Mouse (Mus musculus): Measurements from ENCODE around the gene Ctsa.
"Not testable (repeated sequence)": the region's sequence is repeated elsewhere in the genome, so short reads cannot be mapped to it uniquely, and the experiment has no call there.

Gene Ctsa

DNA sequence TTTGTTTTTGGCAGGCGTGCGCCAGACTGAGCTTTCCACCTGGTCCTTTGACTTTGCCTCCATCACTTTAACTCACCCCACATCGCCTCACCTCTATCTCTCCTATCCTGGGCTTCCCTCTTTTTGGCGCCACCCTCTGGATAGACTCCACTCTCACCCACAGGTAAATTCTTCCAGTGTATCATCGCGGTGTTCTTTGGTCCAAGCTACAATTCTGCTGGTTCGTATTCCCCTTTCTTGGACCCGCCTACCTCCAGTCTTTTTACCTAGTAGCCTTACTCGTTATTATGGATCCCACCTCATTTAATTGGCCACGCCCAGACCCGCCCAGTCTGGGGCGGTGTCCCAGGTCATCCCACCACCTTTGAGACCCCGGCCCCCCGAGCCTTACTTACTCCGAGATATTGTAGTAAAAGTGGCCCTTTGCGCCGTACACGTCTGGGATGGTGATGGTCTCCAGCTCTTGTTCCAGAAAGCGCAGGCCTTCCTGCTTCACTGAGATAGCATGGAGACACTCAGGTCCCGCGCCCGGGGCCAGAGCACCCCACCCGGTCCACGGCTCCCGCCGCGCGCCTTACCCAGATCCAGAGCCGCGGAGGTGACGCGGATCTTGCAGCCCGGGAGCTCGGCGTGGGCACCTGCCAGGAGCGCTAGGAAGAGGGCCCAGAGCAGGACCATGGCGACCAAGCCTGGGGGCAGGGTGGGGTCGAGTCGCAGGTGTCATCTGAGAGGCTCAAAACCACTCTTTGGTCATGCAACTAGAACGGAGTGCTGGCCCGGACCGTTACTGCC lies 23.8 kb downstream of the Ctsa start:
- DNase-seq = no peak

DNA sequence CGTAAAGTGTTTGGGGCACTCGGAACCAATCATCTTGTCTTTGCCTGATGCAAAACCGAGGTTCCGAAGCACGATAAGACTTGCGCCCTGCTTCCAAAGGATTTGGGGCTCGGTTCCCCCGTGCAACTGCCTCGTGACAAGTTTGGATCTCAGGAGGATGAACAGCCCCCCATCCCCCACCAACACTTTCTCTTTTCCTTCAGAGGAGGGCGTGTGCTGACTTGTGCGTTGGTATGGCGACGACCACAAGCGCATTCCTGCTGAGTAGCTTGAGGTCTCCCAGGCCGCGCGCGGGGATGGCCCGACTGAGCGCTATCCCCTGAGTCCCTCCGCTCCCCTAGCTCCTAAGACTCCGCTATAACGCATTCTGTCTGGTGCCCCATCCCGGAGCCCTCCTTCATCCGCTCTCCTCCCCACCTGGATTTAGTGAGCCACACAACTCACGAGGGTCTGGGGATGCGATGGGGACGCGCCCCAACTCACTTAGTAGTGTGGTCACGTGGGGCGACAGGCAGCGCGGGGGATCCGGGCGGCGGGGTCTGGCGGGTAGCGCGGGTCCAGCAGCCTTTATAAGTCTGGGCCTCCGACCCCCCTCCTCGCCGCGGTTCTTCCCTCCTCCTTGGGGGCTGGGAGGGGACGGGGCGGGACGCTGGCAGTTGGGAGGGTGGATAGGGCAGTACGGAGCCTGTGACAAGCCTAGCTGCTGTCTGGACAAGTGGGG lies 24.6 kb downstream of the Ctsa start, which contains the start of gene Pltp:
Pltp (minus strand) TSS at position 611 of the 721 bp plus-strand sequence.
- peak; percentile 48 for DNase-seq

DNA sequence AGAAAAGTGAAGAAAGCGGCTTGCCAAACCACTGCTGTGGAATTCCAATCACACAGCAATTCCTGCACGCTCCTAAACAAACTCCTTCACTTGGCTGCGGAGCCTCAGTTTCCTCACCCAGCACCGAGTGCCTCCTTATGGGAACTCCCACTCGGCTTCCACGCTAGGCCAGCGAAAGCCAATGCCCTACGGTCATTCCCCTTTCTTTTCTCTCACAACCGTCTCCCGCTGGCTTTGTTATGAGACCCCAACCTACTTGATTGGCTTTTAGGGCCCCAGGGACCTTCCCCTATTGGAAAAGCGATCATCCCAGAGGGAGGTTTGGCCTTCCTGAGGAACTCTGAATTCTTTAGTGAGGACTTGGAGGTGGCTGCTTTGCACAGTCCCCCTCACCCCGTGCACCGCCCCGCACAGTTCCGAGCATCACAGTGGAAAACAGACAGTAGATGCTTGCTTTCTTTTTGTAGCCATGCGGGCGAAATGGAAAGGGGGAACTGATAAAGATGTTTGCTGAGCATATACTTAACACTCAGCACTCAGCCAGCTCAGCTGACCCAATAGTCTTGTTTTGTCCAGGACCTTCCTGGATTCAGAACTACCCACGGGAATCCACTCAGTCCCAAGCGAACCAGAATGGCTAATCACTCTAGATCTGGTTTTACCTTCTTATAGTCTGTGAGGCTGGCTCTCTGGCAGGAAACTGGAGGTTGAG lies 25.3 kb downstream of the Ctsa start:
- no peak for DNase-seq

DNA sequence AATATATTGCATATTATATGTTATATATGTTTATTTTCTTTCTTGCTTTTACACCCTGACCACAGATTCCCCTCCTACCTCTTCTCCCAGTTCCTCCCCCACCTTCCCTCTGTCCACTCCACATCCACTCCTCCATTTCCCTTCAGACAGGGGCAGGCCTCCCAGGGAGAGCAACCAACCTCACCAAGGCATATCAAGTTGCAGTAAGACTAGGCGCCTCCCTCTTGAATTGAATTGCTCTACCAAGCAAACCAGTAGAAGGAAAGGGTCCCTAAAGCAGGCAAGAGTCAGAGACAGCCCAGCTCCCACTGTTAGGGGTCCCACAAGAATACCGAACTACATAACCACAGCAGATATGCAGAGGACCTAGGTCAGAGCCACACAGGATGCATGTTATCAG lies 26.5 kb downstream of the Ctsa start:
- no peak for DNase-seq

DNA sequence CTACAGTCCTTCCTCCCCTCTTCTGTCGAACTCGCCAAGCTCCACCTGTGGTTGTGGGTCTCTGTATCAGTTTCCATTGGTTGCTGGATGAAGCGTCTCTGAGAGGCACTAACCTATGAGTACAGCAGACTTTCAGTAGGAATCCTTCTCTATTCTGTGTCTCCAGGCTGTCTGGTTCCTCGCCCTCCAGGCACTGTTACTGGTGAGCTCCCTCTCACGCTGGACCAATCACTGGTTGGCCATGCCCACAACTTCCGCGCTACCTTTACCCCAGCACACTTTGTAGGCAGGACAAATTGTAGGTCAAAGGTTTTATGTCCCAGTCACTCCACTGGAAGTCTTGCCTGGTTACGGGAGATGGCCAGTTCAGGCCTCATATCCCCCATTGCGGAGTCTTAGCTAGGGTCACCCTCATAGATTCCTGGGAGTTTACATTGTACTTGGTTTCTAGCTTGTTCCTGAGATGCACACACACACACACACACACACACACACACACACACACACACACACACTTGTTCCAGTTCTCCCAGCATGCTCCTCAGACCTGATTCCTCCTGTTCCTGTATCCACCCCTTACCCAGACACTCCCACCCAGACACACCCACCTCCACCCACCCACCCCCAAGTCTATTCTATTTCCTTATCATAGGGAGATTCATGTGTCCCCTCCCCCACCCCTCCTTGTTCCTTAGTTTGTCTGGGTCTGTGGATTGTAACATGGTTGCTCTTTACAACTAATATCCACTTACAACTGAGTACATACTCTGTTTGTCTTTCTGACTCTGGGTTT lies 27.2 kb downstream of the Ctsa start:
- DNase-seq = no peak

DNA sequence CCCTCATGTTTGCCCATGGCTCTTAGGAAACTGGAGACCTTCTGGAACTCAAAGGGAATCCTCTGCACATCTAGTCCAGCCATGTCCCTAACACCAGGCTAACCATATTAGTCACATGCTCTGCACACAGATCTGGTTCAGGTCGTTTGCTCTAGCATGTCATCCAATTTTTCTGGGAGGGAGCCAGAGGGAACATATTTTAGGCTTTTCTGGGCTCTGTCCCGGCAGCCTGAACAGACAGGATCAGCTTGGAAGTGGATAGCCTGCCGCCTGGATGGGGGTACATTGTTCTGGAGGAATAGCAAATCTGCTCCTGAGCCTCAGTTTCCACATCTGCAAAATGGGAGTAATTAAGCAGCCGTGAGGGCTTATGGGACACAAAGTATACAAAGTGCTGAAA lies 28.4 kb downstream of the Ctsa start:
- DNase-seq = no peak

DNA sequence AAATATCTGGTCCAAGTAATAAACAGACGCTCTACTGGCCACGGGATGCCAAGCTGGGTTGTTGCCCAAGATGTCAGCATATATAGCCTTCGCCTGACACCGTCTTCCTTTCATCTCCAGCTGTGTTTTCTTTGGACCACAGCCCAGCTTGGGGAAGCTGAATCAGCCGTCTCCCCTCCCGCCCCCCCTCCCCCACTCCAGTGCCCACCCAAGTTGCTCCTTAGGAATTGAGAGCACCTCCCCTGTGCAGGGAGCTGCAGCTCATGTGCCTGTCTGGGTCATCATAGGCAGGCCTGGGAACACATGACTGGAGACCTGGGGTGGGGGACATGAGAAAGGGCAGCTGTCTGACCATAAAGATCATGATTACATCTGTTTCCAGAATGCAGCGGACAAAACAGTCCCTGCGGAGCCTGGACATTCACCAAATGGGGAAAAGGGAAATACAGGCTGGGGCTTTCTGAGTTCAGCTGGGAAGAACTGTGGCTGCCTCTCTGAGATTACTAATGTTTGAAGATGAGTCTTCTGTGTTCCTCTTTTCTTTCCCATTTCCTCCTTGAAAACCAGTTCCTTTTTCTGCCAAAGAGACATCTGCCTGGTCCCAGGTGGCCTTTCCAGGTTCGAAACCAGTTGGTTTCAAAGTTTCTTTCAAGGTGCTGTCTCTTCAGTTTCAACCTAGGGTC lies 29.6 kb downstream of the Ctsa start:
- no peak for DNase-seq

DNA sequence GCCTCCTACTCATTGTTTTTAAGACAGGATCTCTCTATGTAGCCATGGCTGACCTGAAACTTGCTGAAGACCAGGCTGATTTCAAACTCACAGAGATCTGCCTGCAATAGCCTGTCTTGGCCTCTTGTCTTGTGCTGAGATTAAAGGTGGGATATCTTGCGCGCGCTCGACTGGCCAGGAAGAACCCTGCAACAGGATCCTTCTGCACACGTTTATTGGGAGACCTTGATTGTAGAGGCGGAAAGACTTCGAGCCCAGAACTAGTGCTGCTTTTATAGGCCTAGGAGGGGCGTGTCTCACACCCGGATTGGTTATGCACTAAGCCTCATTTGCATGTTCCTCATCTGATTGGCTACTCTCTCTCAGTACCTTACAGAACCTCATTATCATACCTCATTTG lies 30.7 kb downstream of the Ctsa start:
- not testable (repeated sequence) for DNase-seq

DNA sequence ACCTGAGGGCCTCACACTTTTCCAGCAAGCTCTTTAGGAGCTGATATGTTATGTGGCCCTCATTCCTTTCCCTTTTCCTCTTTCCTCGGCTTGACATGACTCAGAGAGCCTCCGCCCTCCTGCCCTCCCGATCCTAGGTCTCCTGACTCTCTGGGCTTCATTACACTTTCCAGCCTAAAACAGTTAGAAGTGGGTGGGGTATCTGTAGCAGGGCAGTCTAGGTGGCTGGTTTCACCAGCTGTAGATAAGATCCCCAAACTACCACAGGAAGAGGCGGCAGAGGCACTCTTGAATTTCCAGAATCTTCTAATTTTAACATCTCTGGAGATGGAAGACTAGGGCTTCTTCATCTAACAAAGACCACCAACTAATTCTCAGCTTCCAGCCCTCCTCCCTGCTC lies 31.9 kb downstream of the Ctsa start:
- no peak for DNase-seq

DNA sequence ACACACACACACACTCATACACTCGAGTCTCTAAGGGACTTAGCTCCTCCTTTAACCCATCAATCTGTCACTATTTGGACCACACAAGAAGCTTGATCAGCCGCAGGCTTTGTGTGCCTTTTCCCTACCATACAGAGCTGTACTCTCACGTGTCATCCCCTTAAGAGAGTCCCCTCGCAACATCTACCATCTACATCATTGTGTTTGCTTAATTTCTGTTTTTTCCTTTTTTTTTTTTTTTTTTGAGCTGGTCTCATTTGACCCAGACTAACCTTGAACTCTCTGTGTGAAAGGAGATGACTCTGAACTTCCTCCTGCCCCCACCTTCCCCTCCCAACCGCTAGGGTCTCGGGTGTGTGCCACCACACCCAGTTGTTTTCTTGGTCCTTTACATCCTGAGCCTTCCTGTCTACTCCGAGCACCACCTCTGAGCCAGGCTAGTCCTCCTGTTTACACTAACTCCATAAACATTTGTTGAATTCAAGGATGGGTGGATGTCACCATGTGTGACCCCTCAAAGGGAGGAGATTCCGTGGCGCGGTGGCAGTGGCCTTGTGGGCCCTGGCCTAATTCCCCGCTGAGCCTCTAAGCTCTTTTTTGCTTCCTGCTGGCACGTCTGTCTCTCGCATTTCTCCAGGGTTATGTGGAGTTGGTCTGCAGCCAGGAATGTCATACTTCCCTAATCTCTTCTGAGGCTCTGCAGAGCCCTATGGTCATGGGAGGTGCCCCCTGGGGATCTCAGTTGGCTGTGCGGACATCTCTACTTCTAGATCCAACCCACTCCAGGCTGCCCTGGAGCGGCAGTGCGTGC lies 34.3 kb downstream of the Ctsa start:
- DNase-seq = no peak

DNA sequence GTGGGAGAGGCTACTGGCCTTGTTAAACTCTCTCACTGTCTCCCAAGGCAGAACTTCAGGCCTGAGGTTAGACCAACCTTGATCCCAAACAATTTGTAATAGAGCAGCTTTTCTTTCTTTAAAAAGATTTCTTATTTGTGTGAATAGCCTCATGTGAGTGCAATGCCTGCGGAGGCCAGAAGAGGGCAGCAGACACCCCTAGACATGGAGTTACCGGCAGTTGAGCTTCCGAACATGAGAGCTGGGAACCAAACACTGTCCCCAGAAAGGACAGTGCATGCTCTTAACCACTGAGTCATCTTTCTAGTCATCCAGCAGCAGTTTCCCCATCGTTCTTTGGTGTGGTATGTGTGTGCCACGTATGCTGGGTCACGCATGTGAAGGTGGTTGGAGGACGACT lies 34.9 kb downstream of the Ctsa start:
- no peak for DNase-seq

DNA sequence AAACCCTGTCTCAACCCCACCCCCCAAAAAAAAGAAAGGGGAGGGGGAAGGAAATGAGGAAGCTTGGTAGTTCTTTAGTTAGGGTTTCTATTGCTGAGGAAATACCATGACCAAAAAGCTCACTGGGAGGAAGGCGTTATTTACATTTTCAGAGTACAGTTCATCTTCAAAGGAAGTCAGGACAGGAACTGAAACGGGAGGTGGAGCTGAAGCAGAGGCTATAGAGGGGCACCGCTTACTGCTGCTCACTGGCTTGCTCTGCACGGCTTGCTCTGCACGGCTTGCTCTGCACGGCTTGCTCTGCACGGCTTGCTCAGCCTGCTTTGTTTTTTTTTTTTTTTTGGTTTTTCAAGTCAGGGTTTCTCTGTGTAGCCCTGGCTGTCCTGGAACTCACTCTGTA lies 35.8 kb downstream of the Ctsa start:
- DNase-seq = no peak

DNA sequence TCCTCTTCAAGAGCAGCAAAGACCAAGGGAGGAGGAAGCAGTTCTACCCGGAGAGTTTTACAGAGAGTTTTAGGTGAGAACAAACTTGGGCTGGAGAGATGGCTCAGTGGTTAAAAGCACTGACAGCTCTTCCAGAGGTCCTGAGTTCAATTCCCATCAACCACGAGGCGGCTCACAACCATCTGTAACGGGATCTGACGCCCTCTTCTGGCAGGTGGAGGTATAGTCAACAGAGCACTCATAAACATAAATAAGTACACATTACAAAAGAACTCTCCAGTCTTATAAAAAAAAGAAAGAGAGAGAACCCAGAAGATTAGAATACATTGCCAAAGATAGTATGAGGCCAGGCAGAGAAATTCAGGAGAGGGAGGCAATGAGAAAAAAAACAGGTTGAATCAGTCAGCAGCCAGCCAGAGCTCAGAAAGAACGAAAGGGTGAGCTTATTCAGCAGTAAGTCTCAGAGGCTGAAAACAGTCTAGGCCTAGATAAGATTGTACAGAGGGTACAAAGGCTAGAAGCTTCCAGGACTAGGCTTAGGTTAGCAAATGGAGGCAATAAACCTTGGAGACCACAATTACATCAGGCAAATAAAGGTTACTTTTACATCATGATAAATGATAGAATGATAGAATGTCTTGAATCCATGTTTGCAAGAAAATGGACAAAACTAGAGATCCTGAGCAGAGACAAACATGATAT lies 39.1 kb downstream of the Ctsa start:
- DNase-seq = no peak

DNA sequence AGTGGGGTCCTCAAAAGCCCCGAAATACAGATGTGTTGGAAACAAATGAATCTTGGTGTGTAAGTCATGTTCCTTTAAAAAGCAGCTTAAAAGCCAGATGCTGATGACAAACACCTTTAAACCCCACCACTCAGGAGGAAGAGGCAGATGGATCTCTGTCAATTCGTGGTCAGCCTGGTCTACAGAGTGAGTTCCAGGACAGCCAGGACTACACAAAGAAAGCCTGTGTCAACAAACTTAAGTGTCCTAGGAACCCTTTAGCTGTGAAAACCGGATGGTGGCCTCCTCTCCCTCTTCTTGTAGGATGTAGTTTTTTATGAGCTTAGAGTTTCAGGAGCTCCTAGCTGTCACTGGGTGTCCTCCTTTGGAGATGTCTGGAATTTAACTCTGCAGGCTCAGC lies 40.9 kb downstream of the Ctsa start:
- no peak for DNase-seq

DNA sequence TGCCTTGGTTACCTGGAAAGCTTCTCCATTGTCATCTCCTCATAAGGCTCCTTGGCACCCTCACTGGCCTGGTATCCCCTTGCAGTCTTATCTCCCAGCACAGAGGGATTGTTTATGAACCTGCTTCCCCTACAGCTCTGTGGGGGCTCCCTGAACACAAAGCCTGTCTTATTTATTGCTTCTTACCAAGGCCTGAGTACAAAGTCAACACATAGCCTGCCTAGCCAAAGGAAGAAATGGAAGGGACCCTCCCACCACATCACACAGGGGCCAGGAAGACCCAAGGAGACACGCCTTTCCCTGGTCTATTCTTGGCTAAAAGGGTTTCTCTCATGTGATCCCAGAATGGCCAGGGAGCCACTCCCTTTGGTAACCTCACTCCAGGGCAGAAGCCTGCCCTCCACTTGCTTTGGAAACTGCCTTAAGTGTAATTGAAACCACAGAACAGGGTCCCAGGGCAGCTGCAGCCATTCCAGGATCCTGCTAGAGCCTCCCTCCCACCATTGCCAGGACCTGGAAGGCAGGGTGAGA lies 41.6 kb downstream of the Ctsa start:
- no peak for DNase-seq

DNA sequence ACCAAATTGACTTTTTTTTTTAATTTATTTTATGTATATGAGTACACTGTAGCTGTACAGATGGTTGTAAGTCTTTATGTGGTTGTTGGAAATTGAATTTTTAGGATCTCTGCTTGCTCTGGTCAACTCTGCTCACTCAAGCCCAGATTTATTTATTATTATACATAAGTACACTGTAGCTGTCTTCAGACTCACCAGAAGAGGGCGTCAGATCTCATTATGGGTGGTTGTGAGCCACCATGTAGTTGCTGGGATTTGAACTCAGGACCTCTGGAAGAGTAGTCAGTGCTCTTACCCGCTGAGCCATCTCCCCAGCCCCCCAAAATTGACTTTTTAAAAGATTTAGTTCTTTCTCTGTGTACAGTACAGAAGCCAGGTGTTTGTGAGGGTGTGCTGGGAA lies 43.0 kb downstream of the Ctsa start:
- not testable (repeated sequence) for DNase-seq

DNA sequence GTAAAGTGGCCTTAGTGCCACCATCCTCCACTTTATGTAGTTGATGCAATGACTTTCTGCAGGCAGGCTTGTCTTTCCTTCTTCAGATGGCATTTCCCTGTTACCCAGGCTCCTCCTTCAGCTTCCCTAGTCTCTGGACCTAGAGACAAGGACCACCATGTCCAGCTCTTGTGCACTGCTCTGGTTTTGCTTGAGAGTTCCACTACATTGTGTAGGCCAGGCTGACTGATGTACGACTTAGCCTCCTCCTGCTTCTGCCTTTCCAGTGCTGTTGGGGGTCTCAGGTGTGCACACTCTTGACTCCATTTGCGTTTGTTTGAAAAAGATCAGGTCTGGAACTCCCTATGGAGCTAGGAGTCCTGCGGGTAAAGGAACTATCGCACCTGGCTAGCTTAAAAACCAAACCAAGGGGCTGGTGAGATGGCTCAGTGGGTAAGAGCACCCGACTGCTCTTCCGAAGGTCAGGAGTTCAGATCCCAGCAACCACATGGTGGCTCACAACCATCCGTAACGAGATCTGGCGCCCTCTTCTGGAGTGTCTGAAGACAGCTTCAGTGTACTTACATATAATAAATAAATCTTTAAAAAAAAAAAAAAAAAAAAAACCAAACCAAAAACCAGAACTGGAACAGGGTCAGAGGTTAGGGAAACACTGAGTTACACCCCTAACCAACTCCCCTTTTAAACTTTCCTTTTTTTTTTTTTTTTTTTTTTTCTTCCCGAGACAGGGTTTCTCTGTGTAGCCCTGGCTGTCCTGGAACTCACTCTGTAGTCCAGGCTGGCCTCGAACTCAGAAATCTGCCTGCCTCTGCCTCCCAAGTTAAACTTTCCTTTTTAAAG lies 44.9 kb downstream of the Ctsa start:
- DNase-seq = peak; percentile 44

DNA sequence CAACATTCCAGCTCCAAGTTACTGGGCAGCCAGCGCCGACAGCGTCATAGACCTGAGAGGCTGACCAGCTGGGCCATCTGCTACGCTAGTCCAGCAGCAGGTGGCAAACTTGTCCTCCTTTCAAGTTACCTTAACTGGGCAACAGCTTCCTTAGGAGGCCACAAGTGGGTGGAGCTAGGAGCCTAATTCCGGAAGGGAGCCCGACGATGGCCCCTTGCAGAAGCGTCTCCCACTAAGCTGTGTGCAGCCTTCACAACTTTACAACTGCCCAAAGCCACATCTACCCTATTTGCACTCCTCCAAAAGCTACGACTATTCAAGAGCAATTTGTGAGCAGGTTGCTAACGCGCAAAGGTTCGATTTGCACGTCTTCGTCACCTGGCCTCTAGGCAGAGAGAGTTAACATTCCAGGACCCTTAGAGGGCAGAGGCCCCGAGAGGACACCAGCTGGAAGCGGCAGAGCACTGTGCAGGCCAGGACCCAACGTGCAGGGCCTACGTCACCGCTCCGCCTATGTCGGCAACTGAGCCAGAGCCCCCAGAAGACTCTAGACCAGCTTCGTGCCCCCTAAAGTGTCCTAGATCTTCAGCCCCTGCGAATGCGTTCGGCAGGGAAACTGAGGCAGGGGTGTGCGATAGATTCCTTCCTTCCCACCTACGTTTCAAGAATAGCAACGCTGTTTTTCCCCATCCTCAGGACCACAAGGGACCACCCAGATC lies 46.0 kb downstream of the Ctsa start:
- peak; percentile 87 for DNase-seq

DNA sequence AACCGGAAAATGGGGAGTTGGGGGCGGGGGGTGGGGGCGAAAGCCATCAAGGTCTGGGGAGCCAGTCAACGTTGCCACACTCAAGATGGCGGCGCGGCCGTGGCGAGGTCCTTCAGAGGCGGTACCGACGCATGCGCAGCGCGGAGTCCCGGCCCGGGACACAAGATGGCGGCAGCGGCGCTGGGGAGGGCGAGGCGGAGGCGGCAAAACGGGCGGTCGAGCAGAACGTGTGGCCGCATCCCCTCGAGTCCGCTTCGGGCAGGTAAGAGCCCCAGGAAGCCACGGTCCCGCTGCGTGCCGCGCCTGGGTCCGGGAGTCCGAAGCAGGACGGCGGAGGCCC lies 46.5 kb downstream of the Ctsa start, which contains the start of gene Pcif1:
Pcif1 (plus strand) TSS at position 77 of the 340 bp plus-strand sequence.
- DNase-seq = peak; percentile 93

Measured in cerebellum, adult 9-11 months (tissue).